Mouse (Mus musculus) E14TG2a.4 (cell line): Measurements from ENCODE around the gene Pheta2.

Source experiments
- CTCF ChIP-seq: conservative IDR thresholded peaks from 2 replicates; pipeline ENCODE4 v1.5.1; 2014; ENCODE audit warnings: low read length
- NANOG ChIP-seq: IDR thresholded peaks from 2 replicates; pipeline ENCODE4 v1.6.1; 2014; ENCODE audit warnings: borderline replicate concordance, low read length, mixed read lengths
- POU5F1 ChIP-seq: IDR thresholded peaks from 2 replicates; pipeline ENCODE4 v1.6.1; 2014; ENCODE audit warnings: low read length, borderline replicate concordance

- TF ChIP-seq CTCF (no peak), POU5F1 (no peak), NANOG (no peak)
Measured at GRCm38 (mm10) chr15:82307107-82307506, 31.6 kb upstream of the Pheta2 start.
